ENCODE assay signal across 17 mouse cellular contexts in genomic region chr19:32231292-32231691, GRCm38 (mm10).
DNase-seq lines count a peak whose midpoint lies in the region; TF ChIP-seq lines count a peak whose summit lies in the region.
"Had no signal": no experiment of that assay in that cellular context is flagged by ENCODE, and none has a peak within 500 bp of the region (broad histone marks: within the 10 kb centered on the region; RNA-seq: fewer than 3 reads in every experiment).

No protein-coding gene starts in this region.

- H3K4me3 ChIP-seq in layer of hippocampus, adult 2 months: no peak overlapping the region
- H3K4me3 ChIP-seq: myocyte; neural tube, embryonic 15.5 days had no signal

- no peak for TF ChIP-seq CTCF in layer of hippocampus, adult 2 months (conservative IDR thresholded peaks at IDR 0.05)

- H3K27ac ChIP-seq in layer of hippocampus, adult 2 months: peak overlapping the region; percentile 69
- H3K27ac ChIP-seq: neural tube, embryonic 15.5 days had no signal

- peak; percentile 29 to 32 for DNase-seq in frontal cortex, postnatal 36 days (ENCODE audit: low spot score in 2 of 2)
- DNase-seq in frontal cortex, postnatal 10 days (ENCODE audit: low spot score in 2 of 2): no peak
- DNase-seq in layer of hippocampus, adult 2 months (ENCODE audit: low spot score in 2 of 2): peak; percentile 13 to 27
- no peak for DNase-seq in layer of hippocampus, postnatal 25 days (ENCODE audit: extremely low spot score in 1 of 2, low spot score in 1 of 2)
- peak; percentile 61 for DNase-seq in R1 (ENCODE audit: low read depth, low spot score)
- peak; percentile 24 to 37 for DNase-seq in layer of hippocampus, postnatal 36 days
- DNase-seq in thymus, postnatal 25 days: no peak
- DNase-seq: adrenal gland, postnatal 36 days; cerebellum, adult 9-11 months; heart, postnatal 36 days; kidney, adult 18-20 months; kidney, postnatal 36 days; lung, adult 2 months; midbrain, embryonic 14.5 days; thymus, postnatal 4 days had no signal

Comparison
In these comparisons a context has a peak if more than half of its experiments do, and no peak if none do; other contexts are left out.
1. DNase-seq: peak in frontal cortex, postnatal 36 days (2 of 2), layer of hippocampus, adult 2 months (2 of 2), R1 (single experiment) and layer of hippocampus, postnatal 36 days (2 of 2); none in frontal cortex, postnatal 10 days (0 of 2), layer of hippocampus, postnatal 25 days (0 of 2) and thymus, postnatal 25 days (single experiment).